Mouse (Mus musculus): ENCODE results near the gene Cebpz.

DNA sequence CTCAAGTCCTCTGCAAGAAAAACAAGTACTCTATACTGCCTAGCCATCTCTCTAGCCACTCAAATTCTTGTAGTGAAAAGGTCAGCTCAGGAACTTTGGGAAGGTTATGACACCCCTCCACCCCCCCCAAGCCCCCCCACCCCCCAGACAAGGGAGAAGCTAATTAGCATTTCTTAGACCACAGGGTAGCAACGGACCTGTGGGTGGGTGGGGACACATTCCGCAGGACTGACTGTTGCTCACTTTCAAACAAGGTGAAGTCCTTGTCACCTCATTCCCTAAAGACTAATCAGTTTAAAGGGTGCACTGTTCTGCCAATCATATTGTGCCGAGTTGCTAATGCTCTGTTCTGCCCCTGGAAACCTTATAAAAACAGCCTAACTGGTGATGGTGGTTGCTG is 22.9 kb downstream of the Cebpz start:
- TF ChIP-seq POLR2A (IDR thresholded peaks at IDR 0.05; ENCODE audit: insufficient read depth, low read depth, low read length), result no peak
- TF ChIP-seq CTCF (IDR thresholded peaks at IDR 0.05; ENCODE audit: insufficient read depth, low read depth, low read length), result no peak

Measured in olfactory bulb, adult 2 months (tissue).